Mouse (Mus musculus): ENCODE data around the gene Btbd35f4.
A peak's percentile ranks its signal among the peaks of the same experiment; 100 is the strongest.
"Not testable (repeated sequence)": the region's sequence is repeated elsewhere in the genome, so short reads cannot be mapped to it uniquely, and the experiment has no call there.

Gene Btbd35f4

GRCm38 (mm10) chrX:4800196-4800595 is at the start of gene Btbd35f4:
TSS of gene Btbd35f4 (plus strand) at chrX:4800496.
- not testable (repeated sequence) for DNase-seq

DNA sequence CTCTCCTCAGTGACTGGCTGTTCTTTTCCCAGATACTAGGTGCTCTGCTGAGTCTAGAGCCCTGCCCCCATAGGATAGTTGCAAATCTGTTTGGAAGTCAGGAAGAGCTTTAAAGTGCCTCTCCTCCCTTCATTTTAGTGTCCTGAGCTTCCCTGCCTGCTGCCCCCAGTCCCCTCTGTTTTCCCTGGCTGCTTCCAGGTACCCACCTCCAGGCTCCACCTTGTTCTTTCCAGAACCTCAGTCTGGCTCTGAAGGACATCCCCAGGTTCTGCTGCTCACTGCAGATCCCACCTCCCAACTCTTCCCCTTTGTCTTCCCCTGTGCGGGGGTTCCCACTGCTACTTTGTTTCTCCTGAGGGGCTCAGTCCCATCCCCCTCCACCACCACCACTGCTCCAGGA is 39.7 kb downstream of the Btbd35f4 start:
- peak in 1 of 2 experiments; percentile 17 for DNase-seq

All from kidney, postnatal 25 days (tissue).